Comparison of ENCODE assay signal across 21 mouse cellular contexts in the genomic region with DNA sequence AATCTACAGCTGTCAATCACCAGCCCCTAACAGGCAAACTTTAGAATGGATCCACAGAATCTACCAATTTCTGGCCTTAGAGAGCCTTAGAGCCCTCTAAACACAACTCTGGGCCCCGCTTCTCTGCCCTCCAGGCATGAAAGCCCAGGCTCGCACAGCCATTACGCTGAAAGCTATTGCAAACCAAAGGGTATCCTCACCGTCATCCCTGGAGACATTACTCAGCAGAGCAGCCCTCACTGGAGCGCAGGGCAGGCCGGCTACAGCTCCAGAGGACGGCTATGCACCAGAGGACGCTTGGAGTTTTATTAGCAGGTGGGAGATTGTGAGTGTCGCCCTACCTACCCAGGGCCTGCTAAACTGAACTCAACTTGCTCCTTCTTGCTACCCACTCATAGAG.
DNase-seq lines count a peak whose midpoint lies in the region; ATAC-seq and TF ChIP-seq lines count a peak whose summit lies in the region.
"Had no signal": no experiment of that assay in that cellular context is flagged by ENCODE, and none has a peak within 500 bp of the region (broad histone marks: within the 10 kb centered on the region; RNA-seq: fewer than 3 reads in every experiment).

No protein-coding gene starts in this region.

- no peaks in the 10 kb centered on the region for H3K9me3 ChIP-seq in heart, embryonic 10.5 days
- no peaks in the 10 kb centered on the region for H3K9me3 ChIP-seq in hindbrain, postnatal 0 days (ENCODE audit: low read length)
- H3K9me3 ChIP-seq: embryonic facial prominence, embryonic 12.5 days; forebrain, embryonic 15.5 days; liver, embryonic 15.5 days had no signal

- ATAC-seq in hindbrain, postnatal 0 days, result peak; percentile 55
- no peak for ATAC-seq in megakaryocyte-erythroid progenitor cell, adult 5-6 weeks (replicated peaks; ENCODE audit: low FRiP score, low TSS enrichment, poor library complexity, severe bottlenecking)
- ATAC-seq: forebrain, embryonic 15.5 days; intestine, postnatal 0 days had no signal

- DNase-seq in heart, embryonic 10.5 days (ENCODE audit: low spot score), result no peak
- no peak for DNase-seq in heart, postnatal 10 days
- DNase-seq in left cerebral cortex, adult 2 months (ENCODE audit: extremely low spot score in 1 of 2, low spot score in 2 of 2), result no peak
- DNase-seq in left cerebral cortex, postnatal 10 days (ENCODE audit: extremely low spot score in 1 of 2, low spot score in 2 of 2), result no peak
- DNase-seq in hindbrain, postnatal 0 days (ENCODE audit: low spot score), result no peak
- peak; percentile 19 for DNase-seq in retina, postnatal 1 day
- DNase-seq: adrenal gland, postnatal 10 days; cerebellum, adult 18-20 months; cerebellum, postnatal 36 days; heart, postnatal 4 days; kidney, postnatal 14 days; layer of hippocampus, adult 9-11 months; lung, postnatal 10 days; right cerebral cortex, postnatal 4 days; thymus, postnatal 25 days had no signal

- no peak overlapping the region for H3K9ac ChIP-seq in hindbrain, postnatal 0 days (replicated peaks; ENCODE audit: low read length)
- H3K9ac ChIP-seq: embryonic facial prominence, embryonic 12.5 days; forebrain, embryonic 15.5 days; liver, embryonic 15.5 days had no signal

- TF ChIP-seq CTCF in left cerebral cortex, adult 2 months (IDR thresholded peaks at IDR 0.05), result no peak
- TF ChIP-seq CTCF in hindbrain, postnatal 0 days (IDR thresholded peaks at IDR 0.05; ENCODE audit: low read depth), result no peak

- intact Hi-C loops in heart, postnatal 10 days (cut with DNase I), result no loop called here
- intact Hi-C loops in left cerebral cortex, adult 2 months (cut with DNase I), result loop anchor here (10.0 kb wide), 1 partner anchor 147 kb away; no protein-coding TSS in a partner anchor
- intact Hi-C loops in left cerebral cortex, postnatal 10 days (cut with DNase I), result no loop called here

- no peaks in the 10 kb centered on the region for H3K27me3 ChIP-seq in heart, embryonic 10.5 days (ENCODE audit: insufficient read depth, poor library complexity, severe bottlenecking)
- no peaks in the 10 kb centered on the region for H3K27me3 ChIP-seq in hindbrain, postnatal 0 days (ENCODE audit: insufficient read depth, low read length)
- H3K27me3 ChIP-seq: embryonic facial prominence, embryonic 12.5 days; forebrain, embryonic 15.5 days; liver, embryonic 15.5 days had no signal

- no peak overlapping the region for H3K4me2 ChIP-seq in hindbrain, postnatal 0 days (ENCODE audit: low read depth, low read length)
- H3K4me2 ChIP-seq: embryonic facial prominence, embryonic 12.5 days; forebrain, embryonic 15.5 days; liver, embryonic 15.5 days had no signal

- no peaks in the 10 kb centered on the region for H3K36me3 ChIP-seq in heart, embryonic 10.5 days
- no peaks in the 10 kb centered on the region for H3K36me3 ChIP-seq in hindbrain, postnatal 0 days (ENCODE audit: insufficient read depth, low read length)
- H3K36me3 ChIP-seq: embryonic facial prominence, embryonic 12.5 days; forebrain, embryonic 15.5 days; liver, embryonic 15.5 days had no signal

- peaks cover 54% of the 10 kb centered on the region for H3K4me1 ChIP-seq in heart, embryonic 10.5 days
- H3K4me1 ChIP-seq in hindbrain, postnatal 0 days (ENCODE audit: insufficient read depth, low read length), result no peaks in the 10 kb centered on the region
- H3K4me1 ChIP-seq: embryonic facial prominence, embryonic 12.5 days; forebrain, embryonic 15.5 days; liver, embryonic 15.5 days had no signal

- WGBS in heart, embryonic 10.5 days, result 58% methylated on average over 9 of the region's 9 CpGs
- 73% methylated on average over 9 of the region's 9 CpGs for WGBS in hindbrain, postnatal 0 days

- peak overlapping the region; percentile 62; the same call in 1 of the 2 replicates for H3K27ac ChIP-seq in heart, embryonic 10.5 days
- H3K27ac ChIP-seq in left cerebral cortex, adult 2 months, result peak overlapping the region; percentile 28; the same call in 1 of the 2 replicates
- H3K27ac ChIP-seq in hindbrain, postnatal 0 days, result peak overlapping the region; percentile 22; the same call in 1 of the 2 replicates
- H3K27ac ChIP-seq: embryonic facial prominence, embryonic 12.5 days; forebrain, embryonic 15.5 days; liver, embryonic 15.5 days had no signal

- peak overlapping the region; percentile 22; the same call in 1 of the 2 replicates for H3K4me3 ChIP-seq in heart, embryonic 10.5 days
- H3K4me3 ChIP-seq in left cerebral cortex, adult 2 months, result no peak overlapping the region
- no peak overlapping the region for H3K4me3 ChIP-seq in hindbrain, postnatal 0 days (ENCODE audit: low read length)
- H3K4me3 ChIP-seq: embryonic facial prominence, embryonic 12.5 days; forebrain, embryonic 15.5 days; liver, embryonic 15.5 days; myocyte had no signal
